Mouse (Mus musculus) midbrain, embryonic 14.5 days (tissue): Measurements from ENCODE around the gene Eri2. TPM values are rescaled to one million over a fixed set of nuclear protein-coding genes. Genes with fewer than 3 reads are reported as not detected.
A peak's percentile ranks its signal among the peaks of the same experiment; 100 is the strongest.
"Not testable (repeated sequence)": the region's sequence is repeated elsewhere in the genome, so short reads cannot be mapped to it uniquely, and the experiment has no call there.

Experiments
- ATAC-seq: fragments of 200-750 bp; cut with Nextera tagmentation; 2 replicates; pipeline ENCODE4 v1.8.0; 2017; ENCODE audit warnings: moderate number of reproducible peaks, moderate library complexity; ENCODE audit not compliant: low FRiP score, low TSS enrichment
- DNase-seq: peaks from one replicate; pipeline ENCODE4 v3.0.0-alpha.2; 2015
- H3K27ac ChIP-seq: fragments of 300-500 bp; sonication (generic); replicated peaks from 2 replicates; pipeline ENCODE4 v1.5.1; 2014; ENCODE audit warnings: mild to moderate bottlenecking, low read depth, low read length, moderate library complexity
- H3K27me3 ChIP-seq: fragments of 300-500 bp; sonication (generic); 2 replicates; pipeline ENCODE4 v1.6.1; 2014; ENCODE audit warnings: low read length, control low read depth, mixed read lengths; ENCODE audit not compliant: control insufficient read depth, insufficient read depth
- H3K36me3 ChIP-seq: fragments of 300-500 bp; sonication (generic); 2 replicates; pipeline ENCODE4 v1.6.1; 2014; ENCODE audit warnings: low read length, control low read depth; ENCODE audit not compliant: control insufficient read depth, insufficient read depth
- H3K4me1 ChIP-seq: fragments of 300-500 bp; sonication (generic); 2 replicates; pipeline ENCODE4 v1.6.1; 2014; ENCODE audit warnings: mild to moderate bottlenecking, antibody characterized with exemption, low read length, control low read depth; ENCODE audit not compliant: control insufficient read depth, insufficient read depth
- H3K4me2 ChIP-seq: fragments of 300-500 bp; sonication (generic); 2 replicates; pipeline ENCODE4 v1.6.1; 2014; ENCODE audit warnings: mild to moderate bottlenecking, low read length, moderate library complexity
- H3K4me3 ChIP-seq: fragments of 300-500 bp; sonication (generic); replicated peaks from 2 replicates; pipeline ENCODE4 v1.5.1; 2014; ENCODE audit warnings: low read depth, low read length
- H3K9ac ChIP-seq: fragments of 300-500 bp; sonication (generic); replicated peaks from 2 replicates; pipeline ENCODE4 v1.6.1; 2014; ENCODE audit warnings: mild to moderate bottlenecking, low read length, moderate library complexity
- H3K9me3 ChIP-seq: fragments of 300-500 bp; sonication (generic); 2 replicates; pipeline ENCODE4 v1.6.1; 2016; ENCODE audit warnings: low read length, control low read depth, mixed read lengths; ENCODE audit not compliant: control insufficient read depth
- WGBS: fragments of 180-500 bp; shearing (Covaris S2); extraction: QIAGEN DNeasy Blood & Tissue Kit; methylation state at CpG from one replicate; pipeline ENCODE4 v1.1.7; 2014; 5-methylcytosine and 5-hydroxymethylcytosine counted together
- polyA plus RNA-seq: library from polyadenylated mRNA; unstranded; fragments of >200 nt; fragmentation: Nextera tagmentation; extraction: Ambion mirVana; gene quantifications from 2 replicates; pipeline ENCODE4 v1.2.1, GENCODE M21; 2014

The Eri2 gene
- polyA plus RNA-seq, 1 experiment from 2014 or later = 25.5 TPM

DNA sequence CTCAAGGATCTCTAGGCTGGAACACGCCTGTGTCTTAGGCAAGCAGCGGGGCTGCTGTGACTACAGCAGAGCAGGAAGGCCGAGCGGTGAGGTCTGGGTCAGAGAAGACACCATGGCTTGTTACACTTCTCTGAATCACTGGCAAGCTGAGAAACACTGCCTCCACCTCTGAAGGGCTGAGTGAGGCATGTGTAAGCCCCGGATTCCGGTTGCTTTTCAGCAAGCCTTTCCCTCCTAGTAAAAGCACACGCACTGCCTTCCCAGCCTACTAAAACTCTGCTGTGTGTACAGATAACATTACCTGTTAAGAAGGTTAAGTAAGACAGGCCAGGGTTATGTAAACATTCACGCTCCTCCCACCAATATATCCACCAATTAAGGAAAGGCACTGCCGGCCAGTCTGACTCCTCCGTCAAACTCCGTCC, 33.3 kb downstream of the Eri2 start, which contains the start of gene Acsm3:
Gene Acsm3, plus strand, starts transcription at position 397 of the 425 bp plus-strand sequence.
- ATAC-seq (no peak), DNase-seq (no peak)
- H3K9me3 ChIP-seq = no peaks in the 10 kb centered on the region
- H3K4me1 ChIP-seq = no peaks in the 10 kb centered on the region
- H3K27me3 ChIP-seq = no peaks in the 10 kb centered on the region
- H3K27ac ChIP-seq = no peak within 1 kb of the TSS
- H3K4me3 ChIP-seq = no peak within 1 kb of the TSS
- no peak within 1 kb of the TSS for H3K9ac ChIP-seq
- no peak within 1 kb of the TSS for H3K4me2 ChIP-seq
- H3K36me3 ChIP-seq = no peaks in the 10 kb centered on the region
- 90% methylated on average over 11 of the region's 11 CpGs for WGBS

DNA sequence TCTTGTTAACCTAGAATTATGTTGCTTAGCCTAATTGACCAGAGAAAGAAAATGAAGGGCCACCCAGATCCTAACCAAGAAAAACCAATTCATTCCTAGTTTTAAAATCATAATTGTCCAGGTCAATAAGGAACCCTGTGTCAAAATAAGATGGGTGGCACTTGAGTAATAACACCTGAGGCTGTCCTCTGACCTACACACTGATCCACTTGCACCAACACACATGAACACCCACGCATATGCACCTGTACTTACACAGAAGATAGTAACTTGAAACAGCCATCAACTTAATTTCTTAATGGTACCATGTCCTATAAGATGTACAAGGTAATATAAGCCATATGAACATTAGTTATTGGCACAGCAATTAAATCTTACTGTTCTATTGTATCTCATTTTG, 40.2 kb downstream of the Eri2 start:
- H3K27me3 ChIP-seq = no peaks in the 10 kb centered on the region
- H3K4me2 ChIP-seq = no peak overlapping the region
- H3K9ac ChIP-seq = no peak overlapping the region
- DNase-seq (no peak), ATAC-seq (no peak)
- no peak overlapping the region for H3K4me3 ChIP-seq
- H3K9me3 ChIP-seq = no peaks in the 10 kb centered on the region
- H3K4me1 ChIP-seq = no peaks in the 10 kb centered on the region
- no peaks in the 10 kb centered on the region for H3K36me3 ChIP-seq
- no peak overlapping the region for H3K27ac ChIP-seq
- 96% methylated on average over 1 of the region's 1 CpGs for WGBS

GRCm38 (mm10) chr7:119749942-119750341, 43.9 kb downstream of the Eri2 start:
- Histone ChIP-seq H3K4me1 (no peaks in the 10 kb centered on the region), H3K36me3 (no peaks in the 10 kb centered on the region)
- ATAC-seq = no peak

GRCm38 (mm10) chr7:119748761-119749160, 45.1 kb downstream of the Eri2 start:
- no peak overlapping the region for H3K9ac ChIP-seq
- 95% methylated on average over 2 of the region's 2 CpGs for WGBS
- H3K36me3 ChIP-seq = no peaks in the 10 kb centered on the region
- H3K27me3 ChIP-seq = no peaks in the 10 kb centered on the region
- H3K4me3 ChIP-seq = no peak overlapping the region
- no peak for ATAC-seq
- H3K4me1 ChIP-seq = peaks cover 5% of the 10 kb centered on the region; the same call in 1 of the 2 replicates
- no peak overlapping the region for H3K27ac ChIP-seq
- H3K4me2 ChIP-seq = no peak overlapping the region
- no peak for DNase-seq
- H3K9me3 ChIP-seq = no peaks in the 10 kb centered on the region

More at GRCm38 (mm10) chr7:119749942-119750341, 43.9 kb downstream of the Eri2 start:
- Histone ChIP-seq H3K4me3 (no peak overlapping the region), H3K9me3 (no peaks in the 10 kb centered on the region), H3K27me3 (no peaks in the 10 kb centered on the region), H3K4me2 (no peak overlapping the region), H3K9ac (no peak overlapping the region), H3K27ac (no peak overlapping the region)
- 66% methylated on average over 2 of the region's 2 CpGs for WGBS
- no peak for DNase-seq

DNA sequence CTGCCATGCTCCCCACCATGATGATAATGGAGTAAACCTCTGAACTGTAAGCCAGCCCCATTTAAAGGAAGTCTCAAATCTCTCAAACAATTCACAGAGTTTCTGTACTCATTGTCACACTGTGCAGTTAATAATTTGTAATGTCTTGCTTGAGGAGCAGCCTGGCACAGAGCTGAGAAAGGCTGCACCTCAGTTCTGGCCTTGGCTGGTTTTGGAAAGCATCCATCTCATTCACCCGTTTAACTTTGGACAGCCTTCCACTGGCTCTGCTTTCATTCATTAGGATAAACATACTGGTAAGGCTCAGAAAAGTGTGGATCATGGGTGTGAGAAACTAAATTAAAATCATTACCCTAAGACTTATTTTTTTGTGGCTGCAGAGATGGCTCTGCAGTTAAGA, 48.0 kb downstream of the Eri2 start:
- 84% methylated on average over 1 of the region's 1 CpGs for WGBS
- Histone ChIP-seq H3K27me3 (no peaks in the 10 kb centered on the region), H3K4me3 (no peak overlapping the region), H3K9ac (no peak overlapping the region), H3K4me2 (no peak overlapping the region), H3K4me1 (peaks cover 5% of the 10 kb centered on the region; the same call in 1 of the 2 replicates), H3K36me3 (no peaks in the 10 kb centered on the region), H3K27ac (no peak overlapping the region), H3K9me3 (no peaks in the 10 kb centered on the region)
- ATAC-seq (no peak), DNase-seq (no peak)

DNA sequence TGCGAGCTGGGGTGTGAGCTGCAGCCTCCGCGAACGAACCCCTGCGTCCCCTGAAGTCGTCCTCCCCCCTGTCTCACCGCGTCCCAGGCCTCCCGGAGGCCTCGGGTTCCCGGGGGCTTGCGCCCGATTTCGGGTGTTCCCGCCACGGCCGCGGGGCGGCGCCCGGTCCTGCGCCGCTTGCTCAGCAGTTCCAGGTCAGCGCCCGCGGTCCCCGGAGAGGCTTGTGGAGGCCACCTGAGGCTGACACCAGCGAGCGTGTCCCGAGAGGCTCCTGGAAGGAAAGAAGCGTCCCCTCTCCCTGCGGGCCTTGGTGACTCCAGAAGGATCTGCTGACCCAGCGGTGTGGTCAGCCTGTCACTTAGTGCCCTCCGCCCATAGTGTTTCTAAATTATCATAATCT, 49.5 kb downstream of the Eri2 start:
- Histone ChIP-seq H3K27ac (no peak overlapping the region), H3K4me3 (no peak overlapping the region), H3K27me3 (no peaks in the 10 kb centered on the region), H3K4me1 (peaks cover 5% of the 10 kb centered on the region; the same call in 1 of the 2 replicates), H3K9me3 (no peaks in the 10 kb centered on the region), H3K4me2 (peak overlapping the region; percentile 38), H3K9ac (no peak overlapping the region), H3K36me3 (no peaks in the 10 kb centered on the region)
- ATAC-seq (no peak), DNase-seq (peak; percentile 48)
- WGBS = 4% methylated on average over 34 of the region's 34 CpGs

- WGBS = 2% methylated on average over 29 of the region's 44 CpGs
- not testable (repeated sequence) for H3K9ac ChIP-seq, H3K36me3 ChIP-seq, H3K4me1 ChIP-seq, H3K27me3 ChIP-seq, H3K9me3 ChIP-seq, H3K27ac ChIP-seq
- H3K4me3 ChIP-seq = peak overlapping the region; percentile 35
- ATAC-seq = peak; percentile 75; the same call in 1 of the 2 replicates
- DNase-seq = peak; percentile 37
- H3K4me2 ChIP-seq = peak overlapping the region; percentile 51
Observed at GRCm38 (mm10) chr7:119739798-119740468, 53.9 kb downstream of the Eri2 start.

DNA sequence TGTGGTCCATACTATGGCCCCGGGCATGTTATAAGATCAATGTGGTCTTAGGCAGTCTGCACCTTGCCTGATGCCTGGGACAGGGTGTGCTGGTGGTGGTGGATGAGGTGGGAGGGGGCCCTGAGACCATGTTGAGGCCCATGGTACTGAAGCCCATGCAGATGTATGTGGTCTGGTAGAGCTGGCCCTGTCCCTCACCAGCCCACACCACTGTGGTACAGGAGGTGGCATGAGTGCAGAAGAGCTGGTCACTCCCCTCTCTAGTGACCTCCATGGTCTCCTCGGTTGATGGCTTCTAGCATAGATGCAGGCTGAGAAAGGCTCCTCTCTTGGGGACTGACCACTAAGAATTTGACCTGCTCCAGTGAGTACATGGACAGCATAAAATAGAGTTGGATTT, 55.0 kb downstream of the Eri2 start:
- Histone ChIP-seq H3K4me3 (no peak overlapping the region), H3K9ac (no peak overlapping the region), H3K4me1 (no peaks in the 10 kb centered on the region), H3K4me2 (no peak overlapping the region), H3K27me3 (no peaks in the 10 kb centered on the region), H3K9me3 (no peaks in the 10 kb centered on the region), H3K36me3 (no peaks in the 10 kb centered on the region), H3K27ac (no peak overlapping the region)
- WGBS = 89% methylated on average over 2 of the region's 2 CpGs
- ATAC-seq (no peak), DNase-seq (no peak)

DNA sequence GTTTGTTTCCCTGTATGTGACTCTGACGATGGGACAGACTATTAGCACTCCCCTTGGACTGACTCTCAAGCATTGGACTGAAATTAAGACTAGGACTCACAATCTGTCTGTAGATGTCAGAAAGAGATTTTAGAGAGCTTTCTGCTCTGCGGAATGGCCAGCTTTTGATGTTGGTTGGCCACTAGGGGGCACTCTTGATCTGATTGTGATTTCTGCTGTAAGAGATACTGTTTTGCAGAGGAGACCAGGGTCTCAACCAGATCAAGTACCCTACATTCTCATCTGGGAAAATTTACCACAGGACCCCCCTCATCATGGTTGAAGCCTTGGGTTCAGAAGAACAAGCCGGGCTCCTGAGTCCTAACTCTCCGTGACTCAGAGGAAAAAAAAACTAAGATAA, 62.6 kb downstream of the Eri2 start:
- not testable (repeated sequence) for H3K4me3 ChIP-seq, H3K9ac ChIP-seq, H3K27ac ChIP-seq, H3K4me1 ChIP-seq, H3K36me3 ChIP-seq, ATAC-seq, H3K9me3 ChIP-seq, H3K27me3 ChIP-seq, H3K4me2 ChIP-seq
- peak; percentile 26 for DNase-seq
- 90% methylated on average over 4 of the region's 4 CpGs for WGBS
